Mouse (Mus musculus): Measurements from ENCODE around the gene Lnx2. TPM values are rescaled to one million over a fixed set of nuclear protein-coding genes. Genes with fewer than 3 reads are reported as not detected.

Lnx2 gene
- polyA plus RNA-seq, 1 experiment from 2014 or later, result 10.8 TPM

- H3K4me2 ChIP-seq (replicated peaks), result no peak overlapping the region
- ATAC-seq (replicated peaks), result no peak
- no peaks in the 10 kb centered on the region for H3K27me3 ChIP-seq
- WGBS, result 82% methylated on average over 24 of the region's 24 CpGs
- no peak overlapping the region for H3K9ac ChIP-seq (replicated peaks)
- no peaks in the 10 kb centered on the region for H3K4me1 ChIP-seq
- H3K27ac ChIP-seq (replicated peaks), result no peak overlapping the region
- no peak overlapping the region for H3K4me3 ChIP-seq
- no peaks in the 10 kb centered on the region for H3K9me3 ChIP-seq
- H3K36me3 ChIP-seq, result peaks cover 8% of the 10 kb centered on the region
Observed at GRCm38 (mm10) chr5:147024331-147025034, 51.9 kb downstream of the Lnx2 start.

GRCm38 (mm10) chr5:147023245-147023970 is 53.0 kb downstream of the Lnx2 start:
- H3K9me3 ChIP-seq, result no peaks in the 10 kb centered on the region
- no peak overlapping the region for H3K27ac ChIP-seq (replicated peaks)
- no peaks in the 10 kb centered on the region for H3K27me3 ChIP-seq
- WGBS, result 82% methylated on average over 18 of the region's 18 CpGs
- no peak overlapping the region for H3K4me2 ChIP-seq (replicated peaks)
- no peak overlapping the region for H3K4me3 ChIP-seq
- H3K36me3 ChIP-seq, result peaks cover 6% of the 10 kb centered on the region
- ATAC-seq (replicated peaks), result no peak
- H3K9ac ChIP-seq (replicated peaks), result no peak overlapping the region
- H3K4me1 ChIP-seq, result no peaks in the 10 kb centered on the region

DNA sequence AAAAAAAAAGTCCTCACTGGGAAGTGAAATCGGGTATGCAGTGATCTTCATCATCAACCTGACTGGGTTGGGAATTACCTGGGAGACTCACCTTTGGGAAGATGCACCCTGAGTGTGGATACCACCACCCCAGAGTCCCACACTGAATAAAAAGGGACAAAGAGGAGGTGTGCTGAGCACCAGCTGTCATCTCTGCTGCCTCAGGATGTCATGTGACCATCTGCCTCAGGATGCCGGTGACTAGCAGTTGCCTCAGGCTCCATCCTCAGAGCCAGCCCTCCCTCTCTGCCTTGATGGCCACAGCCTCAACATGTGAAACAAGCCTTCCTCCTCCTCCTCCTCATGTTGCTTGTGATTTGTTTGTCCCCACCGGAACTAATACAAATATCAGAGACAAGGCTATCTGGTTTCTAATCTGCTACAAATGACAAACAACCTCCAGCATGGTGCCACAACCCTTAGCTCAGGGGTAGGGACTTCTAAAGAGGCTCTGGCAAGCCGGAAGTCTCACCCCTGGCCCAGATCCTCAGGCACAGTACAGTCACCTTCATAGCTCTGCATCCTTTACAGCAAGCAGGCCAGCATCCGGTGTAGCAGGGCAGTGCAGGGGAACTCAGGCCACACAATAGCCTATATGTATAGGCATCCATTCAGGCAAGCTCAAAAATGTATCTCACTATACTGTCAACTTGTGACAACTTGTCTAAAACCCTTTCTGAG is 54.7 kb downstream of the Lnx2 start:
- Histone ChIP-seq H3K27ac (replicated peaks) (no peak overlapping the region), H3K27me3 (no peaks in the 10 kb centered on the region), H3K4me1 (no peaks in the 10 kb centered on the region), H3K4me3 (no peak overlapping the region), H3K9me3 (no peaks in the 10 kb centered on the region), H3K4me2 (replicated peaks) (no peak overlapping the region), H3K36me3 (0 out of 2 replicates have a peak, but pooled peaks cover 2% of the 10 kb centered on the region), H3K9ac (replicated peaks) (no peak overlapping the region)
- 74% methylated on average over 5 of the region's 5 CpGs for WGBS
- no peak for ATAC-seq (replicated peaks)

DNA sequence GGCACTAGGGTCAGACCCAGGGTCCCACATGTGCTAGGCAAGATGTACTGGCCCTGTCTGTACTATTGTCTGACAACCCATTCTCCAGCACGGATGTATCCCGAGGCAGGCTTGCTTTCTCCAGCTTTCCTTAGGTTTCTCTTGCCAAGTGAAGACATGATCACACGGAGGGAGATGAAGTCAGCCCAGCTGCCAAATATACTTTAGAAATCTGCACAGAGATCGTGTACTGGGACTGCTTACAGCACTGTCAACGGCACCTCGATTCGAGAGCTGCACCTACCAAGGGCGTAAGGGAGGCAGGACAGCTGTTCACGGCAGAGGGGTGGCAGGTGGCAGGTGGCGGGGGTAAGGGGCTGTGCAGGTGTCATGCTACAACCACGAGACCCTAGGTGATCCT is 55.8 kb downstream of the Lnx2 start:
- 76% methylated on average over 11 of the region's 11 CpGs for WGBS
- no peak overlapping the region for H3K27ac ChIP-seq (replicated peaks)
- 0 out of 2 replicates have a peak, but pooled peaks cover 2% of the 10 kb centered on the region for H3K36me3 ChIP-seq
- no peaks in the 10 kb centered on the region for H3K9me3 ChIP-seq
- no peaks in the 10 kb centered on the region for H3K4me1 ChIP-seq
- no peak overlapping the region for H3K4me2 ChIP-seq (replicated peaks)
- H3K4me3 ChIP-seq, result no peak overlapping the region
- no peak for ATAC-seq (replicated peaks)
- no peak overlapping the region for H3K9ac ChIP-seq (replicated peaks)
- H3K27me3 ChIP-seq, result no peaks in the 10 kb centered on the region

DNA sequence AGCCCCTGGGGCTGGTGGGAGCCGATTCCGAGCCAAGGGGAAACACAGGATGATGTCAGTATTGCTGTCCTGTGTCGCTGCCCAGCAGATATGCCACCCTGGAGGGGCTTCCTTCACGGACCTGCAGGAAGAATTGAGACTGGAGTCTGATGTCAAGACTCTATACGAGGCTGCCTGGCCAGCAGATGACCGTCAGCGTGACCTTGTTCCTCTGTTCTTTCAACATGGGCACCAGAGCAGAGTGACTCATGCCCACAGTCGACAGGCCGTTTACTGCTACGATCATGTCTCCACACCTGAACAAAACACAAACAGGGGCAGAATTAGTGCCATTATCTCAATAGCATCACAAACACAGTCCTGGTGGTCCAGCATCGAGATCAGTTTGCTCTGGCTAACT is 57.6 kb downstream of the Lnx2 start:
- H3K27me3 ChIP-seq, result no peaks in the 10 kb centered on the region
- no peak overlapping the region for H3K4me2 ChIP-seq (replicated peaks)
- no peak overlapping the region for H3K27ac ChIP-seq (replicated peaks)
- H3K9ac ChIP-seq (replicated peaks), result no peak overlapping the region
- H3K4me1 ChIP-seq, result peaks cover under 1% of the 10 kb centered on the region; the same call in 1 of the 2 replicates
- 92% methylated on average over 11 of the region's 11 CpGs for WGBS
- H3K36me3 ChIP-seq, result 0 out of 2 replicates have a peak, but pooled peaks cover 2% of the 10 kb centered on the region
- ATAC-seq (replicated peaks), result no peak
- no peaks in the 10 kb centered on the region for H3K9me3 ChIP-seq
- no peak overlapping the region for H3K4me3 ChIP-seq

- Histone ChIP-seq H3K4me3 (no peak overlapping the region), H3K4me2 (replicated peaks) (no peak overlapping the region), H3K4me1 (peaks cover 4% of the 10 kb centered on the region; the same call in 1 of the 2 replicates), H3K27me3 (no peaks in the 10 kb centered on the region), H3K27ac (replicated peaks) (no peak overlapping the region), H3K9ac (replicated peaks) (no peak overlapping the region), H3K36me3 (no peaks in the 10 kb centered on the region), H3K9me3 (no peaks in the 10 kb centered on the region)
- WGBS, result 82% methylated on average over 11 of the region's 11 CpGs
- no peak for ATAC-seq (replicated peaks)
Observed at GRCm38 (mm10) chr5:147017526-147017925, 58.9 kb downstream of the Lnx2 start.

DNA sequence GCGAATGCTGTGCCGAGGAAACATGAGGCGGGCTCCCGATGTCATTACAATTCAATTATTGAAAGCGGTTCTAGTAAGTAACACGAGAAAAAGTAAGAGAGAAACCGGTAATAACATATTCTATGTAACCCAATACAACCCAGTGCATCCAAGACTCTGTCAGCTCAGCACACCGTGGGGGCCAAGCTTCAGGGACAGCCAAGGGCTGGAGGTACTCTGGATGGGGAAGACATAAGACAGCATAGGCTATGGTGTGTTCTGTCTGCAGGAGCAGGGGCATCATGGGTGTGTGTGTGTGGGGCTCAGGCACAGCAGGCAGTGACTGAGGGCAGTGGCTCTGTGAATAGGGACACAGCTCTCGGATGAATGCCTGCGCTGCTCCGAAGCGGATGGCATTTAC is 59.8 kb downstream of the Lnx2 start:
- Histone ChIP-seq H3K36me3 (no peaks in the 10 kb centered on the region), H3K4me1 (peaks cover 4% of the 10 kb centered on the region; the same call in 1 of the 2 replicates), H3K27me3 (no peaks in the 10 kb centered on the region), H3K4me3 (no peak overlapping the region), H3K4me2 (replicated peaks) (no peak overlapping the region), H3K9me3 (no peaks in the 10 kb centered on the region), H3K9ac (replicated peaks) (no peak overlapping the region), H3K27ac (replicated peaks) (no peak overlapping the region)
- no peak for ATAC-seq (replicated peaks)
- 81% methylated on average over 12 of the region's 12 CpGs for WGBS

DNA sequence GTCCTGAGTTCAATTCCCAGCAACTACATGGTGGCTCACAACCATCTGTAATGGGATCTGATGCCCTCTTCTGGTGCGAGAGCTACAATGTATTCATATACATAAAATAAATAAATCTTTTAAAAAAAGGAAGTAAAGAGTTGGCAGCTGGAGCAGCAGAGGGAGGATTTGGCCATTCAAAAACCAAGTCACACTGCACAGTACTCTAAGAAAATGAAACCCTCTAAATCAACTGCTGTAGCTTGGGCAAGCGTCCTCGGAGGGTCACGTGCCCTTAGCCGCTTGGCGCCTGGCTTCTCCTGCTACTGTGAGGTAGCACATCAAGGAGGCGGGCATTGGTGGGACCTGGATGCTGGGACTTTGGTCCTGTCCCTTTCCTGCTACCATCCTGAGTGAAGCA is 61.2 kb downstream of the Lnx2 start:
- Histone ChIP-seq H3K9ac (replicated peaks) (no peak overlapping the region), H3K27me3 (no peaks in the 10 kb centered on the region), H3K9me3 (no peaks in the 10 kb centered on the region), H3K4me3 (no peak overlapping the region), H3K4me2 (replicated peaks) (no peak overlapping the region), H3K36me3 (no peaks in the 10 kb centered on the region), H3K27ac (replicated peaks) (no peak overlapping the region), H3K4me1 (peaks cover 4% of the 10 kb centered on the region; the same call in 1 of the 2 replicates)
- 94% methylated on average over 7 of the region's 7 CpGs for WGBS
- no peak for ATAC-seq (replicated peaks)

DNA sequence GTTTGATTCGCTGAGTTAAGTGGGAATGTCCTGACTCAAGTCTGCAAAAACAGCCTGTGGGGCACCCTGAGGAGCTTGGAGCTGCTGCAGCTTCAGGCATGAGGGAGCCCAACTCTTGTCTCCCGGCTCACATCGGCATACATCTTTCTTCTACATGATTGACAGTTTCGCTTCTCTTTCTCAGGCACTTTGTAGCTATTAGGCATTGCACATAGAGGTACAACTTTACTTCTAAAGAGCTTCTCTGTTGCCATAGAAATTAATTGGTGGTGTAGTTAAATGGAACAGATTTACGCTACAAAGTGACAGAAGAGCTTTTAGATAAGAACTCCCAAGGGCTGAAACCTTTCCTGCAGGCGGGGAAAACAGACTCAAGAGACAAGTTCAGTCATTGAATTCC is 62.5 kb downstream of the Lnx2 start:
- Histone ChIP-seq H3K27me3 (no peaks in the 10 kb centered on the region), H3K36me3 (no peaks in the 10 kb centered on the region), H3K4me2 (replicated peaks) (no peak overlapping the region), H3K9ac (replicated peaks) (no peak overlapping the region), H3K9me3 (no peaks in the 10 kb centered on the region), H3K4me3 (no peak overlapping the region), H3K27ac (replicated peaks) (no peak overlapping the region), H3K4me1 (peaks cover 4% of the 10 kb centered on the region; the same call in 1 of the 2 replicates)
- no peak; the same call in 1 of the 2 replicates for ATAC-seq (replicated peaks)
- 38% methylated on average over 6 of the region's 6 CpGs for WGBS

GRCm38 (mm10) chr5:147011333-147011732 is 65.1 kb downstream of the Lnx2 start:
- no peak overlapping the region for H3K4me2 ChIP-seq (replicated peaks)
- no peak overlapping the region for H3K9ac ChIP-seq (replicated peaks)
- H3K27ac ChIP-seq (replicated peaks), result no peak overlapping the region
- no peak overlapping the region for H3K4me3 ChIP-seq
- peaks cover 4% of the 10 kb centered on the region; the same call in 1 of the 2 replicates for H3K4me1 ChIP-seq
- H3K36me3 ChIP-seq, result no peaks in the 10 kb centered on the region
- no peaks in the 10 kb centered on the region for H3K27me3 ChIP-seq
- 87% methylated on average over 10 of the region's 10 CpGs for WGBS
- ATAC-seq (replicated peaks), result no peak
- no peaks in the 10 kb centered on the region for H3K9me3 ChIP-seq

- H3K36me3 ChIP-seq, result no peaks in the 10 kb centered on the region
- no peaks in the 10 kb centered on the region for H3K4me1 ChIP-seq
- H3K27ac ChIP-seq (replicated peaks), result no peak overlapping the region
- WGBS, result 62% methylated on average over 1 of the region's 1 CpGs
- H3K4me3 ChIP-seq, result no peak overlapping the region
- no peak overlapping the region for H3K4me2 ChIP-seq (replicated peaks)
- no peaks in the 10 kb centered on the region for H3K9me3 ChIP-seq
- H3K27me3 ChIP-seq, result no peaks in the 10 kb centered on the region
- no peak for ATAC-seq (replicated peaks)
- H3K9ac ChIP-seq (replicated peaks), result no peak overlapping the region
Observed at GRCm38 (mm10) chr5:147003303-147003702, 73.1 kb downstream of the Lnx2 start.

- H3K27ac ChIP-seq (replicated peaks), result no peak overlapping the region
- 82% methylated on average over 4 of the region's 4 CpGs for WGBS
- no peaks in the 10 kb centered on the region for H3K27me3 ChIP-seq
- no peak for ATAC-seq (replicated peaks)
- no peak overlapping the region for H3K4me2 ChIP-seq (replicated peaks)
- H3K9me3 ChIP-seq, result no peaks in the 10 kb centered on the region
- no peak overlapping the region for H3K9ac ChIP-seq (replicated peaks)
- H3K4me3 ChIP-seq, result no peak overlapping the region
- H3K36me3 ChIP-seq, result no peaks in the 10 kb centered on the region
- no peaks in the 10 kb centered on the region for H3K4me1 ChIP-seq
Observed at GRCm38 (mm10) chr5:147001312-147001711, 75.1 kb downstream of the Lnx2 start.

Measured in forebrain, embryonic 15.5 days (tissue).